Mouse (Mus musculus): Measurements from ENCODE around the gene Hist1h2bb. TPM values are rescaled to one million over a fixed set of nuclear protein-coding genes. Genes with fewer than 3 reads are reported as not detected.

The Hist1h2bb gene
- polyA plus RNA-seq, 1 experiment from 2014 or later: 0.37 TPM

- Histone ChIP-seq H3K4me2 (no peak overlapping the region), H3K36me3 (replicated peaks) (no peaks in the 10 kb centered on the region), H3K4me3 (no peak overlapping the region), H3K9me3 (no peaks in the 10 kb centered on the region), H3K27ac (no peak overlapping the region), H3K27me3 (replicated peaks) (no peaks in the 10 kb centered on the region), H3K9ac (no peak overlapping the region), H3K4me1 (no peaks in the 10 kb centered on the region)
- WGBS: 66% methylated on average over 8 of the region's 8 CpGs
- no peak for ATAC-seq (replicated peaks)
Observed at GRCm38 (mm10) chr13:23730479-23730878, 16.1 kb upstream of the Hist1h2bb start.

- ATAC-seq (replicated peaks): peak; percentile 48; the same call in 1 of the 2 replicates
- H3K27me3 ChIP-seq (replicated peaks): no peaks in the 10 kb centered on the region
Observed at GRCm38 (mm10) chr13:23732156-23732804, 14.3 kb upstream of the Hist1h2bb start.

GRCm38 (mm10) chr13:23737091-23737490, 9.4 kb upstream of the Hist1h2bb start:
- H3K4me3 ChIP-seq: no peak overlapping the region
- H3K4me1 ChIP-seq: peaks cover 22% of the 10 kb centered on the region
- no peaks in the 10 kb centered on the region for H3K36me3 ChIP-seq (replicated peaks)
- no peak overlapping the region for H3K4me2 ChIP-seq
- ATAC-seq (replicated peaks): no peak
- H3K27ac ChIP-seq: no peak overlapping the region
- 64% methylated on average over 5 of the region's 5 CpGs for WGBS
- H3K9me3 ChIP-seq: no peaks in the 10 kb centered on the region
- no peak overlapping the region for H3K9ac ChIP-seq
- no peaks in the 10 kb centered on the region for H3K27me3 ChIP-seq (replicated peaks)

More at GRCm38 (mm10) chr13:23732156-23732804, 14.3 kb upstream of the Hist1h2bb start:
- Histone ChIP-seq H3K9me3 (no peaks in the 10 kb centered on the region), H3K36me3 (replicated peaks) (no peaks in the 10 kb centered on the region), H3K27ac (no peak overlapping the region), H3K4me1 (no peaks in the 10 kb centered on the region), H3K9ac (no peak overlapping the region), H3K4me3 (no peak overlapping the region), H3K4me2 (no peak overlapping the region)
- WGBS: 25% methylated on average over 8 of the region's 8 CpGs

GRCm38 (mm10) chr13:23738041-23738440, 8.5 kb upstream of the Hist1h2bb start:
- H3K4me2 ChIP-seq: peak overlapping the region; percentile 98
- 23% methylated on average over 4 of the region's 4 CpGs for WGBS
- peaks cover 22% of the 10 kb centered on the region for H3K4me1 ChIP-seq
- H3K27ac ChIP-seq: peak overlapping the region; percentile 45; the same call in 1 of the 2 replicates
- H3K9ac ChIP-seq: peak overlapping the region; percentile 38; the same call in 1 of the 2 replicates
- no peaks in the 10 kb centered on the region for H3K36me3 ChIP-seq (replicated peaks)
- peak overlapping the region; percentile 51; the same call in 1 of the 2 replicates for H3K4me3 ChIP-seq
- H3K27me3 ChIP-seq (replicated peaks): no peaks in the 10 kb centered on the region
- ATAC-seq (replicated peaks): no peak
- H3K9me3 ChIP-seq: no peaks in the 10 kb centered on the region

GRCm38 (mm10) chr13:23738677-23739068, 7.9 kb upstream of the Hist1h2bb start, which contains the start of gene Hist1h1c:
Gene Hist1h1c, plus strand, starts transcription at chr13:23738808.
- peak; percentile 95 for ATAC-seq (replicated peaks)

GRCm38 (mm10) chr13:23739069-23739921, 7.2 kb upstream of the Hist1h2bb start:
- WGBS: under 1% methylated on average over 39 of the region's 39 CpGs
- peak overlapping the region; percentile 51 for H3K4me3 ChIP-seq
- H3K27me3 ChIP-seq (replicated peaks): no peaks in the 10 kb centered on the region
- H3K4me2 ChIP-seq: peak overlapping the region; percentile 98
- no peaks in the 10 kb centered on the region for H3K36me3 ChIP-seq (replicated peaks)
- H3K9me3 ChIP-seq: no peaks in the 10 kb centered on the region
- peak overlapping the region; percentile 38 for H3K9ac ChIP-seq
- peaks cover 22% of the 10 kb centered on the region for H3K4me1 ChIP-seq
- peak; percentile 91 for ATAC-seq (replicated peaks)
- H3K27ac ChIP-seq: peak overlapping the region; percentile 78

More at GRCm38 (mm10) chr13:23738677-23739068, 7.9 kb upstream of the Hist1h2bb start, which contains the start of gene Hist1h1c:
- Histone ChIP-seq H3K9me3 (no peaks in the 10 kb centered on the region), H3K36me3 (replicated peaks) (no peaks in the 10 kb centered on the region), H3K4me3 (peak within 1 kb of the TSS; percentile 51), H3K4me1 (peaks cover 22% of the 10 kb centered on the region), H3K27ac (peak within 1 kb of the TSS; percentile 78), H3K4me2 (peak within 1 kb of the TSS; percentile 98), H3K27me3 (replicated peaks) (no peaks in the 10 kb centered on the region), H3K9ac (peak within 1 kb of the TSS; percentile 38)
- 0% methylated on average over 38 of the region's 38 CpGs for WGBS

GRCm38 (mm10) chr13:23739922-23740252, 6.6 kb upstream of the Hist1h2bb start:
- no peak; the same call in 1 of the 2 replicates for ATAC-seq (replicated peaks)
- Histone ChIP-seq H3K4me2 (peak overlapping the region; percentile 98), H3K9ac (peak overlapping the region; percentile 33; the same call in 1 of the 2 replicates), H3K27me3 (replicated peaks) (no peaks in the 10 kb centered on the region), H3K9me3 (no peaks in the 10 kb centered on the region), H3K27ac (peak overlapping the region; percentile 78; the same call in 1 of the 2 replicates), H3K4me1 (peaks cover 22% of the 10 kb centered on the region), H3K4me3 (peak overlapping the region; percentile 51), H3K36me3 (replicated peaks) (no peaks in the 10 kb centered on the region)
- WGBS: under 1% methylated on average over 14 of the region's 14 CpGs

- Histone ChIP-seq H3K4me1 (peaks cover 24% of the 10 kb centered on the region), H3K4me2 (peak overlapping the region; percentile 98), H3K27ac (peak overlapping the region; percentile 78; the same call in 1 of the 2 replicates), H3K9me3 (no peaks in the 10 kb centered on the region), H3K36me3 (replicated peaks) (no peaks in the 10 kb centered on the region), H3K27me3 (replicated peaks) (no peaks in the 10 kb centered on the region), H3K4me3 (peak overlapping the region; percentile 51), H3K9ac (peak overlapping the region; percentile 33; the same call in 1 of the 2 replicates)
- WGBS: 36% methylated on average over 13 of the region's 13 CpGs
- no peak for ATAC-seq (replicated peaks)
Observed at GRCm38 (mm10) chr13:23740256-23740840, 6.2 kb upstream of the Hist1h2bb start.

GRCm38 (mm10) chr13:23740910-23741309, 5.6 kb upstream of the Hist1h2bb start:
- Histone ChIP-seq H3K27me3 (replicated peaks) (no peaks in the 10 kb centered on the region), H3K36me3 (replicated peaks) (no peaks in the 10 kb centered on the region), H3K4me3 (no peak overlapping the region), H3K4me2 (no peak overlapping the region), H3K27ac (no peak overlapping the region), H3K9ac (no peak overlapping the region), H3K9me3 (no peaks in the 10 kb centered on the region), H3K4me1 (peaks cover 28% of the 10 kb centered on the region)
- ATAC-seq (replicated peaks): no peak
- WGBS: 67% methylated on average over 5 of the region's 5 CpGs

- Histone ChIP-seq H3K9ac (no peak overlapping the region), H3K27me3 (replicated peaks) (no peaks in the 10 kb centered on the region), H3K4me1 (peaks cover 31% of the 10 kb centered on the region), H3K9me3 (no peaks in the 10 kb centered on the region), H3K27ac (no peak overlapping the region), H3K4me2 (no peak overlapping the region), H3K36me3 (replicated peaks) (no peaks in the 10 kb centered on the region), H3K4me3 (no peak overlapping the region)
- no peak for ATAC-seq (replicated peaks)
Observed at GRCm38 (mm10) chr13:23742007-23742406, 4.5 kb upstream of the Hist1h2bb start.

- WGBS: 84% methylated on average over 5 of the region's 5 CpGs
- H3K36me3 ChIP-seq (replicated peaks): no peaks in the 10 kb centered on the region
- ATAC-seq (replicated peaks): no peak
- H3K9ac ChIP-seq: no peak overlapping the region
- no peak overlapping the region for H3K4me3 ChIP-seq
- no peaks in the 10 kb centered on the region for H3K27me3 ChIP-seq (replicated peaks)
- no peak overlapping the region for H3K27ac ChIP-seq
- H3K4me2 ChIP-seq: no peak overlapping the region
- no peaks in the 10 kb centered on the region for H3K9me3 ChIP-seq
- peaks cover 36% of the 10 kb centered on the region for H3K4me1 ChIP-seq
Observed at GRCm38 (mm10) chr13:23743215-23743614, 3.3 kb upstream of the Hist1h2bb start.

GRCm38 (mm10) chr13:23743963-23744362, 2.6 kb upstream of the Hist1h2bb start:
- H3K9me3 ChIP-seq: no peaks in the 10 kb centered on the region
- peaks cover 32% of the 10 kb centered on the region for H3K4me1 ChIP-seq
- H3K4me2 ChIP-seq: no peak overlapping the region
- H3K27me3 ChIP-seq (replicated peaks): no peaks in the 10 kb centered on the region
- no peak overlapping the region for H3K9ac ChIP-seq
- ATAC-seq (replicated peaks): no peak
- no peak overlapping the region for H3K4me3 ChIP-seq
- no peaks in the 10 kb centered on the region for H3K36me3 ChIP-seq (replicated peaks)
- 38% methylated on average over 4 of the region's 4 CpGs for WGBS
- no peak overlapping the region for H3K27ac ChIP-seq

All from midbrain, embryonic 15.5 days (tissue).